Mouse (Mus musculus): Measurements from ENCODE around the gene Mchr1.

The Mchr1 gene

GRCm38 (mm10) chr15:81272305-81273053, 37.2 kb downstream of the Mchr1 start:
- DNase-seq (ENCODE audit: low read depth, low spot score), result no peak

- DNase-seq (ENCODE audit: low read depth, low spot score), result no peak
Measured at GRCm38 (mm10) chr15:81273361-81273760, 38.1 kb downstream of the Mchr1 start.

DNA sequence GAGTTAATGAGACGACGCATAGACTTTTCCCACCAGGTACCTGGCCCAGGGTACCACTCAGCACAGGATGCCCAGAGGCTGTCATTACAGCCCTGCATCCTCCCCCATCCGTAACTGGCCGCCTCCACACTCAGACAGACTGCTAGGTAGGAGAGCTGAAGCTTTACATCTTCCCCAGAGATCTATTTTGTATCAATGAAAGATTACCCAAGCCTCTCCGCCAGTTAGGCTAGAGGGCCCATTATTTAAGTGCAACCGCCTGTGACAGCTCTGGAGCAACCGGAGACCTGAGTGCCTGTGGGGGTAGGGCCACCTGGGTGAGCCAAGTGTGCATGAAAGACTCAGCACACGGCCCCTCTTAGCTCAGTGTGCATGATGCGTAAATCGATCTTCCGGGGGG, 42.6 kb downstream of the Mchr1 start:
- no peak for DNase-seq (ENCODE audit: low read depth, low spot score)

GRCm38 (mm10) chr15:81278699-81279098, 43.4 kb downstream of the Mchr1 start:
- no peak for DNase-seq (ENCODE audit: low read depth, low spot score)

DNA sequence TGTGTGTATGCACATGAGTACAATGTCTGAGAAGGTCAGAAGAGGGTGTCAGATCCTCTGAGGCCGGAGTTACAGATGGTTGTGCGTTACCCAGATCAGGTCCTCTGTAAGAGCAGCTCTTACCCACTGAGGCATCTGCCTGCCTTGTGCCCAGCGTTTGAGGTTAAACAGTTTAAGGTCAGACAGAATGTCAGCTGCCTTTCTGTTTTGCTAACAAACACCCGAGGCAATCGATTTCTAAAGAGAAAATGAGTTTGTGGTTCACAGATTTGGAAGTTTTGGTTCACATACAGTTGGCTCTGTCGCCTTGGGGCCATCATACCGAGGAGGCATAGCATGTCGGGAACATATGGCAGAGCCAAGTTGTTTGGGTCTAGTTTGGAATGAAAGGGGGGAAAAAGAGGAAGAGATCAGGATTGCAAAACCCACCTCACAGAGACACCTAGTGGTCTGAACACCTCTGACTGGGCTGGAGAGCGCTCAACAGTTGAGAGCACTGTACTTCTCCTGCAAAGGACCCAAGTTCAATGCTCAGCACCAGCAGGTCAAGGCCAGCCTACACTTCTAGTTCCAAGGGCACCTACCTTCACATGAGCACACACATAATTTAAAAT, 48.9 kb downstream of the Mchr1 start:
- no peak for DNase-seq (ENCODE audit: low read depth, low spot score)

Data from c-Kit-negative CD71-positive TER-119-positive erythroid progenitor cells, embryonic 14.5 days (primary cell).